Mouse (Mus musculus) embryonic fibroblast, embryonic 13.5 days (primary cell): ENCODE results near the gene Syn3. TPM values are rescaled to one million over a fixed set of nuclear protein-coding genes. Genes with fewer than 3 reads are reported as not detected.
A peak's percentile ranks its signal among the peaks of the same experiment; 100 is the strongest.
"Not testable (repeated sequence)": the region's sequence is repeated elsewhere in the genome, so short reads cannot be mapped to it uniquely, and the experiment has no call there.

Experiments used
- H3K27ac ChIP-seq: 2 replicates; pipeline ENCODE4 v1.5.1; 2012; ENCODE audit warnings: low read length, control low read depth, inconsistent platforms; ENCODE audit not compliant: insufficient read depth
- H3K4me1 ChIP-seq: 2 replicates; pipeline ENCODE4 v1.6.1; 2011; ENCODE audit warnings: low read length; ENCODE audit not compliant: control insufficient read depth, insufficient read depth
- H3K4me3 ChIP-seq: 2 replicates; pipeline ENCODE4 v1.5.1; 2011; ENCODE audit warnings: mild to moderate bottlenecking, control low read depth, low read length; ENCODE audit not compliant: insufficient read depth
- CTCF ChIP-seq: IDR thresholded peaks from 2 replicates; pipeline ENCODE4 v1.5.1; 2011; ENCODE audit warnings: mild to moderate bottlenecking, control low read depth, low read length, moderate library complexity, borderline replicate concordance; ENCODE audit not compliant: insufficient read depth
- POLR2A ChIP-seq: IDR thresholded peaks from 2 replicates; pipeline ENCODE4 v1.6.1; 2011; ENCODE audit warnings: low read depth, mild to moderate bottlenecking, control low read depth, low read length, moderate library complexity
- polyA plus RNA-seq: library from polyadenylated mRNA; stranded (reverse); fragments of >200 nt; gene quantifications from 2 replicates; pipeline ENCODE4 v1.2.4, GENCODE M21; 2011; ENCODE audit warnings: low read depth; ENCODE audit not compliant: missing spikeins, insufficient read length

Syn3 gene
- polyA plus RNA-seq, 1 experiment = 1.4 TPM

DNA sequence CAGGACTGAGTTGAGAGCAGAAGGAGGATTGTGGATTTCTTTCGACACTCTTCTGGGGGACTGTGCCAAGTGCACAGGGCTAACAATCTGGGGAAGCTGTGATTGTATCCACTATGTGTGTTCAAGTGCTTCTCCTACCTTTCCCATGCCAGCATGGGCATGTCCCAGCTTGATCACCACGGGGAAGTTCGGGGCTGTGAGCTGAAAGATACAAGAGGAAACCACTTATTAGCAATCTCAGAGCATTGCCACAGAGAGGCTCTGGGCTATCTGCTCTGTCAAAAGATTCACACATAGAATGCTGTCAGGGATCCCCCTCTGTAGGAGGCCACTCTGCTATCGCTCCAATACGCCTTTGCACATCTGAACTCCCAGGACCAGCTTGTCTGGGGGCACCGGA lies 363.8 kb downstream of the Syn3 start:
- no peak overlapping the region for H3K27ac ChIP-seq
- no peaks in the 10 kb centered on the region for H3K4me1 ChIP-seq
- H3K4me3 ChIP-seq = no peak overlapping the region
- TF ChIP-seq POLR2A = no peak
- TF ChIP-seq CTCF = no peak

GRCm38 (mm10) chr10:86134336-86134735 lies 364.4 kb downstream of the Syn3 start:
- no peaks in the 10 kb centered on the region for H3K4me1 ChIP-seq
- no peak overlapping the region for H3K4me3 ChIP-seq
- no peak for TF ChIP-seq POLR2A
- no peak for TF ChIP-seq CTCF
- H3K27ac ChIP-seq = no peak overlapping the region

DNA sequence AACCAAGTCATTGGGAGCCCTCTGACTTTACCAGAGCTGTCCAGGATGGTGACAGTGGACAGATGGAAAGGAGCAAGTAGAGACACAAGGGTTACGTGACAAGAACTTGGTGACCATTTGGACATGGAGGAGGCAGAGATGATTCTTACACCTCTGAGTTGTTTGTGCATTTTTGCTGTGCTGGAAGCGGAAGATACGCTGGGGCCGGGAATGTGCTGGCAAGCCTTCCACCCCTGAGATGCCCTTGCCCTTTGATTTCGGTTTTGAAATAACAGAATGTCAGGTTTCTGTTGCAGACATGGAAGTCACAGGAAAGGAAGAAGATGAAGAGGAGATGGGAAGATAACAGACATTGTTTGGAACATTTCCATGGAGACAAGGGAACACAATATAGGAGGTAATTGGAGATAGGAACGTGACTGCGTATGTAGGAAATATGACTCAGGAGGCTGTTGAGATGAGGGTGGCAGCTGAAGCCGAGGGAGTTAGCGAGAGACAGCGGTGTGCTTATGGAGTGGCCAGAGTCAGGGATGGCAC lies 366.2 kb downstream of the Syn3 start:
- TF ChIP-seq CTCF = no peak
- no peak for TF ChIP-seq POLR2A
- Histone ChIP-seq H3K27ac (no peak overlapping the region), H3K4me3 (no peak overlapping the region), H3K4me1 (no peaks in the 10 kb centered on the region; the same call in 1 of the 2 replicates)

DNA sequence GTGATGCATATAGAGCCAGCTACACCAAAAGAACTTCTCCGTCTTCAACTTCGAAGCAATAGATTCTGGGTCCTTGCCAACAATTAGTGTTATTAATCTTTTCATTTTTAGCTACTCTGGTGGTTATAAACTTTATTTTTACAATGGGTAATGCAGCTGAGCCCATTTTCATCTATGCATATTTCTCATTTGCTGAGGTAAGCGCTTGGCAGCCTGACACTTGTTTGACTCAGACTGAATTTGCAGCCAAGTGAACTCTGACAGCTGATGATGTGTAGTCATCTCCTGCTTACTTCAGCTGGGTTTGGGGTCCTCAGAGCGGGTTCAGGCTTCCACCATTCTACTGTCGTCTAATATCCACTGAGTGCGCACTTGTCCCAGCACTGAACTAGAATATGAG lies 369.6 kb downstream of the Syn3 start:
- no peak overlapping the region for H3K4me3 ChIP-seq
- TF ChIP-seq POLR2A (no peak), CTCF (no peak)
- H3K27ac ChIP-seq = no peak overlapping the region
- H3K4me1 ChIP-seq = no peaks in the 10 kb centered on the region; the same call in 1 of the 2 replicates

- Histone ChIP-seq H3K4me1 (no peaks in the 10 kb centered on the region; the same call in 1 of the 2 replicates), H3K27ac (no peak overlapping the region), H3K4me3 (no peak overlapping the region)
- TF ChIP-seq CTCF = no peak
- no peak for TF ChIP-seq POLR2A
Observed at GRCm38 (mm10) chr10:86126478-86126877, 372.2 kb downstream of the Syn3 start.

DNA sequence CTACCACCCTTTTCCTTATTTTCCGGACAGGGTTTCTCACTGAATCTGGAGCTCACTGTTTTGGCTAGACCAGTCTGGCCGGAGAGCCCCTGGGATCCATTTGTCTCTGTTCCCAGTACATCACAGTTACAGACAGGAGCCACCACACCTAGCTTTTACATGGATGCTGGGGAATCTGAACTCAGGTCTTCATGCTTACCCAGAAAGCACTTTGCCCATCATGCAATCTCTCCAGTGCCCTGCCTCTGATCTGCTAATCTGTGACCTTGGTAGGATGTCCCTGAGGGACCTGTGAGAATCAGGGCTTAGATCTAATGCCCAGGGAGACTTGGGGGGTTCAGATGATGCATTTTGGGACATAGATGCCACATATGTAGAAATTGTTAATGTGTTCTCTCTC lies 373.3 kb downstream of the Syn3 start:
- no peak for TF ChIP-seq POLR2A
- TF ChIP-seq CTCF = no peak
- H3K27ac ChIP-seq = no peak overlapping the region
- no peaks in the 10 kb centered on the region; the same call in 1 of the 2 replicates for H3K4me1 ChIP-seq
- no peak overlapping the region for H3K4me3 ChIP-seq

DNA sequence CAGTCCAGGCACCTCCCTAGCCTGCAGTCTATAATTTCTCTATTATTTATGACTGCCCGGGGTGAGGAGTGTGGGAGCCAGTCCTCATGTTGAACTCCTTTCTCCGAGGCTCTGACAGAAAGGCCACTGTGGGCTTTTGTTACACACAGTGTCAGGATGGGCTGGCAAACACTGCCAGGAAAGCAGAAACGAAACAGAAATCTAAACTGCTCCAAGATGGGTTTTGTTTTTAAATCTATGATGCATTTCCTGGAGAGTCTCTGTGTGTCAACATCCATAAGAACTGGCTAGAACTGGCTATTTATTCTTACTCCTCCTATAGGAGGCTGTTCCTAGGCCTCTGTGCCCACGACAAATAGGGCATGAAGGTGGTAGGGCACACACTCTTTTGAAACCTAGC lies 374.6 kb downstream of the Syn3 start:
- H3K27ac ChIP-seq = no peak overlapping the region
- no peak overlapping the region for H3K4me3 ChIP-seq
- H3K4me1 ChIP-seq = no peaks in the 10 kb centered on the region; the same call in 1 of the 2 replicates
- TF ChIP-seq CTCF (no peak), POLR2A (no peak)

DNA sequence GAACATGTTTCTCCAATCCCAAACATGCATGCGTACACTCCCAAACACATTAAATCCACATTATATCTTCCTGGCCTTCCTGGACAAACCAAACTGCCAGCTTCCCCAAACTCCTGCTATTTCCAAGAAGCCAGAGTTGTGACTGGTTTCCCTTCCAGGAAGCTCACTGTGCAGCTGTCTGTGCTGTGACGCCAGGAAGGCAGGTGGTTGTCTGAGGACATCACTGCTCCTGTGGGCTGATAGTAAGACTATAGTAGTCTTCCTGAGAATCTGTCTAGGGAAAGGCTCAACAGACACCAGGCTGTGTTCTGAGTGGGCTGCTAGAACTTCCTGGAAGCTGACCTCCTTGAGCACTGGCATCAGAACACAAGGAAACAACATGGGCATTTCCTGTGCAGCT lies 375.5 kb downstream of the Syn3 start:
- no peak for TF ChIP-seq CTCF
- no peak for TF ChIP-seq POLR2A
- H3K4me1 ChIP-seq = no peaks in the 10 kb centered on the region
- H3K4me3 ChIP-seq = no peak overlapping the region
- H3K27ac ChIP-seq = no peak overlapping the region

GRCm38 (mm10) chr10:86122456-86122855 lies 376.2 kb downstream of the Syn3 start:
- not testable (repeated sequence) for H3K4me3 ChIP-seq, H3K27ac ChIP-seq, H3K4me1 ChIP-seq

GRCm38 (mm10) chr10:86116268-86116667 lies 382.4 kb downstream of the Syn3 start:
- peak overlapping the region; percentile 36; the same call in 1 of the 2 replicates for H3K27ac ChIP-seq

DNA sequence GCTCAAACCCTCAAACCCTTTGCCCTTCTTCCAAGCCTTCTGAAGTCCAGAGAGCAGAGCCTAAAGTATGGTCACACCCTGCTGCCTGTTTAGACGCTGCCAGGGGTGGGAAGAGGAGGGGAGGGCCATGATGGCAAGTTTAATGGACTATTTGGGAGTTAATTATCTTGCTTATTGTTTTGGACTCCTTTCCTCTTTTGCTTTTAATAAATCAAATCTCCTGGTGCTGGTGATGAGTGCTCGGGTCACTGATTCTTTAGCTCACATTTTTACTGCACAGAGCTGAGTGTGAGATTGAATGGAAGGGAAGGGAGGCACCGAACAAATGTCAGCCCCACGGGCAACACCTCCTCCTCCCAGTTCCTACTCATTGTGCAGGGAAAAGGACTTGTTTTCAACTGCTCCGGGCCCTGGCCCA lies 384.3 kb downstream of the Syn3 start:
- Histone ChIP-seq H3K27ac (no peak overlapping the region), H3K4me3 (no peak overlapping the region), H3K4me1 (peaks cover 8% of the 10 kb centered on the region)
- TF ChIP-seq CTCF (no peak), POLR2A (no peak)

More at GRCm38 (mm10) chr10:86116268-86116667, 382.4 kb downstream of the Syn3 start:
- no peak for TF ChIP-seq CTCF
- no peak for TF ChIP-seq POLR2A
- Histone ChIP-seq H3K4me3 (no peak overlapping the region), H3K4me1 (peaks cover 8% of the 10 kb centered on the region)
